Mouse (Mus musculus): ENCODE data around the gene C330021F23Rik. TPM values are rescaled to one million over a fixed set of nuclear protein-coding genes. Genes with fewer than 3 reads are reported as not detected.

The C330021F23Rik gene
- polyA plus RNA-seq (2012; rRNA removed) (2.7 and 3.0 TPM in 2 replicates), polyA plus RNA-seq (2014; fragmentation: Nextera tagmentation; extraction: Ambion mirVana) (2.5 and 4.0 TPM in 2 replicates)

DNA sequence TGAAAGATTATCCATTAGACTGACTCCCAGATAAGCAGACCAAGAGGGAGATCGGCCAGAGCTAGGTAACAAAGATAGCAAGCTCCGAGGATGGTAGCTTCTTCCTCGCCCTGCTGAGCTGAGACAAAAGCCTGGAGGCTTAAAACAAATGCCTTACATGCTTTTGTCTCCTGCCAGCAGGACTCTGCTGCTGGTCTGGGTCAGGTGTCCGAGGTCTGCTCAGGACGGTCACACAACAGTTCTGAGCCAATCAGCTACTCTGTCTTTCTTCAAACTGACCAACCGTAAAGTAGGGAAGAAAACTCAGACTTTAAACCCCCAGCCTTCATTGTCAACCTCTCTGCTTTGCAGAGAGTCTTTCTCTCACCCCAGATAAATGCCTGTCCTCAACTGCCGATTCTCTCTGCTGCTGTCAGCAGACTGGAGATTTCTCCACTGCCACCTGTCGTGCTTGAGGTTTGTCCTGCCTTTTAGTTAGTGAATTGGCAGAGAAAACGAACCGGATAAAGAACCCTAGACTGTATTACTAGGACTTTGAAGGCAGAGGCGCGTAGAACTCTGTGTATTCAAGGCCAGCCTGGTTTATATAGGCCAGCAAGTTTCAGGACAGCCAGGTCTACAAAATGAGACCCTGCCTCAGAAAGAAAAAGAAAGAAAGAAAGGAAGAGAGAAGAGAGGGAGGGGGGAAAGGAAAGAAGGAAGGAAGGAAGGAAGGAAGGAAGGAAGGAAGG, at the start of gene C330021F23Rik:
C330021F23Rik (plus strand) TSS at position 350 of the 731 bp plus-strand sequence.
- H3K27ac ChIP-seq = peak within 1 kb of the TSS; percentile 18
- H3K4me3 ChIP-seq (ENCODE audit: insufficient read depth in 1 of 2, low read depth in 2 of 2, low read length in 2 of 2) = peak within 1 kb of the TSS; percentile 9 to 43; a peak in 3 of 4 replicates
- H3K4me2 ChIP-seq (ENCODE audit: low read depth) = peak within 1 kb of the TSS; percentile 44
- ATAC-seq (ENCODE audit: insufficient read depth) (peak; percentile 66), DNase-seq (ENCODE audit: low read depth in 3 of 3, low spot score in 3 of 3) (no peak)
- whole genome bisulfite sequencing (ENCODE audit: insufficient replicate concordance) = 12% methylated on average over 12 of the region's 12 CpGs
- no peaks in the 10 kb centered on the region for H3K9me3 ChIP-seq (ENCODE audit: control insufficient read depth, low read length)
- no peak for TF ChIP-seq EP300 (IDR thresholded peaks at IDR 0.05; ENCODE audit: low read depth)
- TF ChIP-seq CTCF (IDR thresholded peaks at IDR 0.05; ENCODE audit: low read depth) = no peak
- no peaks in the 10 kb centered on the region for H3K36me3 ChIP-seq (replicated peaks; ENCODE audit: control insufficient read depth, insufficient read depth, low read depth)
- H3K4me1 ChIP-seq (replicated peaks; ENCODE audit: control insufficient read depth in 2 of 2, insufficient read depth in 2 of 2, low read length in 1 of 2) = peaks cover 0 to 15% of the 10 kb centered on the region in 2 experiments; a peak in 2 of 4 replicates
- H3K9ac ChIP-seq (replicated peaks) = no peak within 1 kb of the TSS; the same call in 1 of the 2 replicates
- no peaks in the 10 kb centered on the region for H3K27me3 ChIP-seq (ENCODE audit: control insufficient read depth, insufficient read depth, low read length)

DNA sequence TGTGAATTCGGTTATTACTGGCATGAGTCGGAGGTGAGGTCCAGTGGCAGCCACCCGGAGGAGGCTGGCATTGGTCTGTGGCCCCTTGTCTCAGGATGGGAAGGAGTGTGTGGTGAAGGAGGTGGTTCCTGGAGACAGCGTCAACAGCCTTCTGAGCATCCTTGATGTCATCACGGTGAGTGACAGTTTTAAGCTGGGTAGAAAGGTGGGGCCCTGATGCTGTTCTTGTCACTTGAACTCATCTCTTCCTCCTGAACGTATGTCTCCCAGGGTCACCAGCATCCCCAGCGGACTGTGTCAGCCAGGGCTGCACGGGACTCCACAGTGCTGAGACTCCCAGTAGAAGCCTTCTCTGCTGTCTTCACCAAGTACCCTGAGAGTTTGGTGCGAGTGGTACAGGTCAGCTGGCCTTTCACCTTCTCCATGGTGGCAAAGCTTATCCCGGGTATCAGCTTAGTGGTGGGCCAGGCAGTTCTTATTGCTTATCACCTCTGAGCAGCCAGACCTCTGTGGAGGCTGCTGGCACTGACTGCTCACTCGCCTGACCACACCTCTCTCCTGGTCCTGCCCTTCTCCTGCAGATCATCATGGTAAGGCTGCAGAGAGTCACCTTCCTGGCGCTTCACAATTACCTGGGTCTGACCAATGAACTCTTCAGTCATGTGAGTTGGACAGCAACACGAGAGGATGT, 45.6 kb upstream of the C330021F23Rik start:
- Histone ChIP-seq H3K4me3 (ENCODE audit: insufficient read depth in 1 of 2, low read depth in 2 of 2, low read length in 2 of 2) (peak overlapping the region; percentile 22 to 39), H3K36me3 (replicated peaks; ENCODE audit: control insufficient read depth, insufficient read depth, low read depth) (peaks cover 21% of the 10 kb centered on the region), H3K9ac (replicated peaks) (peak overlapping the region; percentile 59), H3K4me1 (replicated peaks; ENCODE audit: control insufficient read depth in 2 of 2, insufficient read depth in 2 of 2, low read length in 1 of 2) (peaks cover 38 to 42% of the 10 kb centered on the region in 2 experiments), H3K9me3 (ENCODE audit: control insufficient read depth, low read length) (no peaks in the 10 kb centered on the region), H3K4me2 (ENCODE audit: low read depth) (peak overlapping the region; percentile 71), H3K27me3 (ENCODE audit: control insufficient read depth, insufficient read depth, low read length) (no peaks in the 10 kb centered on the region), H3K27ac (peak overlapping the region; percentile 96)
- 47% methylated on average over 13 of the region's 13 CpGs for WGBS (ENCODE audit: insufficient replicate concordance)
- peak; percentile 99 for ATAC-seq (ENCODE audit: insufficient read depth)
- DNase-seq (ENCODE audit: low read depth in 3 of 3, low spot score in 3 of 3) = peak; percentile 76 to 78 (median 77)
- no peak for TF ChIP-seq CTCF (IDR thresholded peaks at IDR 0.05; ENCODE audit: low read depth)
- peak; percentile 93 for TF ChIP-seq EP300 (IDR thresholded peaks at IDR 0.05; ENCODE audit: low read depth)

DNA sequence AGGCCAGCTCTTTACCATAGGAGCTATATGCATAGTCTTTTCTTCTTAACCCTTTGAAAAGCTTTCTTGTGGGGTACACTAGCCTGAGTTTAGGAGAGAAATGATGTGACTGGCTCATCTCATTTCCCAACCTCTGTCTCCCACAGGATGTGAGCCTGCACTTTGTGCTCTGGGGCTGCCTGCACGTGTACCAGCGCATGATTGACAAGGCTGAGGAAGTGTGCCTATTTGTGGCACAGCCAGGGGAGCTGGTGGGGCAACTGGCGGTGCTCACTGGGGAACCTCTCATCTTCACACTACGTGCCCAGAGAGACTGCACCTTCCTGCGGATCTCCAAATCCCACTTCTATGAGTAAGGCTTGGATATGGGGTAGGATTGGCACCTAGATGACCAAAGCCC, 37.0 kb upstream of the C330021F23Rik start:
- no peak overlapping the region for H3K4me2 ChIP-seq (ENCODE audit: low read depth)
- 63% methylated on average over 5 of the region's 5 CpGs for WGBS (ENCODE audit: insufficient replicate concordance)
- no peaks in the 10 kb centered on the region for H3K27me3 ChIP-seq (ENCODE audit: control insufficient read depth, insufficient read depth, low read length)
- DNase-seq (ENCODE audit: low read depth in 3 of 3, low spot score in 3 of 3) = no peak
- peaks cover 2 to 4% of the 10 kb centered on the region in 2 experiments for H3K4me1 ChIP-seq (replicated peaks; ENCODE audit: control insufficient read depth in 2 of 2, insufficient read depth in 2 of 2, low read length in 1 of 2)
- no peak overlapping the region for H3K4me3 ChIP-seq (ENCODE audit: insufficient read depth in 1 of 2, low read depth in 2 of 2, low read length in 2 of 2)
- H3K9ac ChIP-seq (replicated peaks) = no peak overlapping the region
- ATAC-seq (ENCODE audit: insufficient read depth) = no peak
- peaks cover 16% of the 10 kb centered on the region for H3K36me3 ChIP-seq (replicated peaks; ENCODE audit: control insufficient read depth, insufficient read depth, low read depth)
- no peak overlapping the region for H3K27ac ChIP-seq
- TF ChIP-seq EP300 (IDR thresholded peaks at IDR 0.05; ENCODE audit: low read depth) (no peak), CTCF (IDR thresholded peaks at IDR 0.05; ENCODE audit: low read depth) (no peak)
- H3K9me3 ChIP-seq (ENCODE audit: control insufficient read depth, low read length) = no peaks in the 10 kb centered on the region

DNA sequence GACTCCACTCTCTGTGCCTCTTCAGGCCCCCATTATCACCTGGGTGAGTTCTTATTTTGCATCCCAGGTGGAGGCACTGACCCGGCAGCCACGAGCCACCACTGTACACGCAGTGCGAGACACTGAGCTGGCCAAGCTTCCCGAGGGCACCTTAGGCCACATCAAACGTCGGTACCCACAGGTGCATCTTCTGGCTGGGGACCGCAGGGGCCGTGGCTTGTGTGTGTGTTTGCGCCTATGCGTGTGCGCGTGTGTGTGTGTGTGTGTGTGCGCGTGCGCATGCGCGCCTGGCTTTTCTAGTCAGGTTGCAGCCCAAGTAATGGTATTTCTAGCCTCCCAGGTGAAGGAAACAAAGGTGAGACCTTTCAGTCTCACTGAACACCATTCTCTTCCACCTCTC, 35.9 kb upstream of the C330021F23Rik start:
- no peak for DNase-seq (ENCODE audit: low read depth in 3 of 3, low spot score in 3 of 3)
- Histone ChIP-seq H3K9me3 (ENCODE audit: control insufficient read depth, low read length) (no peaks in the 10 kb centered on the region), H3K36me3 (replicated peaks; ENCODE audit: control insufficient read depth, insufficient read depth, low read depth) (peaks cover 12% of the 10 kb centered on the region), H3K4me3 (ENCODE audit: insufficient read depth in 1 of 2, low read depth in 2 of 2, low read length in 2 of 2) (no peak overlapping the region), H3K4me2 (ENCODE audit: low read depth) (no peak overlapping the region), H3K9ac (replicated peaks) (no peak overlapping the region), H3K27me3 (ENCODE audit: control insufficient read depth, insufficient read depth, low read length) (no peaks in the 10 kb centered on the region), H3K4me1 (replicated peaks; ENCODE audit: control insufficient read depth in 2 of 2, insufficient read depth in 2 of 2, low read length in 1 of 2) (peaks cover 6 to 11% of the 10 kb centered on the region in 2 experiments), H3K27ac (no peak overlapping the region)
- TF ChIP-seq EP300 (IDR thresholded peaks at IDR 0.05; ENCODE audit: low read depth) (no peak), CTCF (IDR thresholded peaks at IDR 0.05; ENCODE audit: low read depth) (no peak)
- 93% methylated on average over 18 of the region's 18 CpGs for WGBS (ENCODE audit: insufficient replicate concordance)
- no peak for ATAC-seq (ENCODE audit: insufficient read depth)
